Mouse (Mus musculus): ENCODE data around the gene Pgam2. TPM values are rescaled to one million over a fixed set of nuclear protein-coding genes. Genes with fewer than 3 reads are reported as not detected.

Pgam2 gene
- polyA plus RNA-seq, 1 experiment, result 8.0 TPM

- no peak for DNase-seq (ENCODE audit: low read depth)
These were observed 37.5 kb downstream of the Pgam2 start for GRCm38 (mm10) chr11:5766019-5766418.

GRCm38 (mm10) chr11:5762633-5762982, 40.9 kb downstream of the Pgam2 start:
- no peak for DNase-seq (ENCODE audit: low read depth)

- no peak for DNase-seq (ENCODE audit: low read depth)
These were observed 41.5 kb downstream of the Pgam2 start, which contains the start of gene Urgcp for GRCm38 (mm10) chr11:5761820-5762632. Gene Urgcp (minus strand): TSS chr11:5762376.

DNA sequence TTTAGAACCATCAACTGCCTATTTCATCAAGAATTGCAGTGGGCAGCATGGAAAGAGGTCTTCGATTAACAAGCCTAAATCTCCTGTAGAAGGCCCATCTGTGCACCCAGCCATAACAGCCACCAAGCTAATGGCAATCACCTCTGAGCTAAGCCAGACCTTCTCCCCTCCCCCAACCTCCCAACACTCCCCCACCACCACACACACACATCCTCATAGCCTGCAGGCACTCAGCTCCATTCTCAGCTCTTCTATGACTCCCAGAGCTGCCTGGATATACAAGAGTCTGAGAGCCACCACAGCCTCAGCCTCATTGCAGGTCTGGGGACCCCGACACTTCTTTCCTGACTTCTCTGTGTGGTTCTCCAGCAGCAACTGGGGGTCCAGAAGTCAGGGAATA, 49.8 kb downstream of the Pgam2 start:
- no peak for DNase-seq (ENCODE audit: low read depth)

Other genes starting within 250 kb of the Pgam2 start
- gene Ankrd36, start 234.0 kb downstream of the Pgam2 start, polyA plus RNA-seq (2012; rRNA removed), result 0.42 and 0.61 TPM in 2 replicates
- gene Mrps24, start 88.1 kb downstream of the Pgam2 start, polyA plus RNA-seq (2012; rRNA removed), result 101 and 114 TPM in 2 replicates
- gene Urgcp, start 41.4 kb downstream of the Pgam2 start, polyA plus RNA-seq (2012; rRNA removed), result 22.0 and 22.4 TPM in 2 replicates
- 53.0 and 63.6 TPM in 2 replicates for gene Dbnl, start 15.2 kb downstream of the Pgam2 start, polyA plus RNA-seq (2012; rRNA removed)
- 21.6 and 22.7 TPM in 2 replicates for gene Polm, start 34.3 kb upstream of the Pgam2 start, polyA plus RNA-seq (2012; rRNA removed)
- gene Aebp1, start 58.2 kb upstream of the Pgam2 start, polyA plus RNA-seq (2012; rRNA removed), result 73.9 and 92.9 TPM in 2 replicates
- gene Pold2, start 74.6 kb upstream of the Pgam2 start, polyA plus RNA-seq (2012; rRNA removed), result 96.7 and 101 TPM in 2 replicates
- 0.61 and 0.92 TPM in 2 replicates for gene Myl7, start 95.0 kb upstream of the Pgam2 start, polyA plus RNA-seq (2012; rRNA removed)
- gene Gck, start 146.3 kb upstream of the Pgam2 start, polyA plus RNA-seq (2012; rRNA removed), result 2.1 and 2.4 TPM in 2 replicates
- 76.3 and 87.6 TPM in 2 replicates for gene Ykt6, start 152.0 kb upstream of the Pgam2 start, polyA plus RNA-seq (2012; rRNA removed)